ENCODE assay signal across 12 mouse cellular contexts in genomic region chr15:83691901-83692361, GRCm38 (mm10). TPM values are rescaled to one million over a fixed set of nuclear protein-coding genes. Genes with fewer than 3 reads are reported as not detected.
A peak's percentile ranks its signal among the peaks of the same experiment; 100 is the strongest.
DNase-seq lines count a peak whose midpoint lies in the region; ATAC-seq and TF ChIP-seq lines count a peak whose summit lies in the region.
"Had no signal": no experiment of that assay in that cellular context is flagged by ENCODE, and none has a peak within 500 bp of the region (broad histone marks: within the 10 kb centered on the region; RNA-seq: fewer than 3 reads in every experiment).

No protein-coding gene starts in this region.

- H3K4me1 ChIP-seq in intestine, embryonic 15.5 days (replicated peaks): peaks cover 22% of the 10 kb centered on the region
- H3K4me1 ChIP-seq in intestine, postnatal 0 days (replicated peaks; ENCODE audit: control insufficient read depth, insufficient read depth, low read length): no peaks in the 10 kb centered on the region
- H3K4me1 ChIP-seq in heart, adult 2 months (ENCODE audit: control insufficient read depth, insufficient read depth, low read length): no peaks in the 10 kb centered on the region; the same call in none of the 2 replicates
- peaks cover 23% of the 10 kb centered on the region for H3K4me1 ChIP-seq in limb, embryonic 11.5 days (ENCODE audit: control insufficient read depth, insufficient read depth, low read length)

- no peak overlapping the region for H3K4me2 ChIP-seq in intestine, embryonic 15.5 days (replicated peaks)
- no peak overlapping the region for H3K4me2 ChIP-seq in intestine, postnatal 0 days (replicated peaks; ENCODE audit: low read depth)
- no peak overlapping the region for H3K4me2 ChIP-seq in limb, embryonic 11.5 days (ENCODE audit: low read depth, severe bottlenecking)
- H3K4me2 ChIP-seq: hindbrain, embryonic 15.5 days had no signal

- H3K9ac ChIP-seq in intestine, embryonic 15.5 days: no peak overlapping the region
- no peak overlapping the region for H3K9ac ChIP-seq in intestine, postnatal 0 days (ENCODE audit: low read depth, low read length)
- H3K9ac ChIP-seq in heart, adult 2 months (ENCODE audit: low read depth, low read length): no peak overlapping the region
- H3K9ac ChIP-seq in limb, embryonic 11.5 days (ENCODE audit: low read length): no peak overlapping the region
- H3K9ac ChIP-seq: hindbrain, embryonic 15.5 days had no signal

- 0 out of 2 replicates have a peak overlapping the region, but pooled peaks have one; percentile 7 for H3K27ac ChIP-seq in intestine, embryonic 15.5 days
- H3K27ac ChIP-seq in intestine, postnatal 0 days (ENCODE audit: low read depth, low read length): no peak overlapping the region
- H3K27ac ChIP-seq in heart, adult 2 months: no peak overlapping the region
- H3K27ac ChIP-seq in limb, embryonic 11.5 days (replicated peaks; ENCODE audit: low read depth, low read length): 0 out of 2 replicates have a peak overlapping the region, but pooled peaks have one; percentile 32
- H3K27ac ChIP-seq: hindbrain, embryonic 15.5 days had no signal

- 0 out of 2 replicates have a peak, but pooled peaks cover 3% of the 10 kb centered on the region for H3K27me3 ChIP-seq in intestine, embryonic 15.5 days (replicated peaks)
- no peaks in the 10 kb centered on the region for H3K27me3 ChIP-seq in intestine, postnatal 0 days (replicated peaks; ENCODE audit: control insufficient read depth, insufficient read depth, low read length)
- no peaks in the 10 kb centered on the region for H3K27me3 ChIP-seq in heart, adult 2 months (ENCODE audit: control insufficient read depth, insufficient read depth, low read length)
- H3K27me3 ChIP-seq in limb, embryonic 11.5 days (ENCODE audit: control insufficient read depth, insufficient read depth, low read length): no peaks in the 10 kb centered on the region
- H3K27me3 ChIP-seq: hindbrain, embryonic 15.5 days had no signal

- no peak for TF ChIP-seq POLR2A in brain, embryonic 14.5 days (IDR thresholded peaks at IDR 0.05; ENCODE audit: borderline replicate concordance, extremely low read depth, insufficient read depth, insufficient read length, poor library complexity, severe bottlenecking)
- TF ChIP-seq POLR2A in heart, adult 2 months (IDR thresholded peaks at IDR 0.05; ENCODE audit: insufficient read depth, low read depth, low read length): no peak

- no peak for TF ChIP-seq CTCF in intestine, postnatal 0 days (IDR thresholded peaks at IDR 0.05; ENCODE audit: low read depth)
- no peak for TF ChIP-seq CTCF in brain, embryonic 14.5 days (IDR thresholded peaks at IDR 0.05; ENCODE audit: borderline replicate concordance, extremely low read depth, insufficient read depth, insufficient read length)
- TF ChIP-seq CTCF in heart, adult 2 months (IDR thresholded peaks at IDR 0.05): no peak

- no peaks in the 10 kb centered on the region for H3K79me2 ChIP-seq in heart, adult 2 months (replicated peaks; ENCODE audit: control insufficient read depth, insufficient read depth, low read length)

- peak; percentile 40 for DNase-seq in brain, embryonic 14.5 days (ENCODE audit: low read depth)
- DNase-seq in heart, adult 2 months: peak; percentile 30 to 40
- DNase-seq in limb, embryonic 11.5 days (ENCODE audit: low spot score): no peak
- DNase-seq in thymus, postnatal 4 days: no peak
- DNase-seq in yolk sac, embryonic 10.5 days (ENCODE audit: low spot score): no peak
- no peak for DNase-seq in layer of hippocampus, adult 9-10 months (ENCODE audit: low spot score)
- DNase-seq: cerebellum, adult 8-10 months; thymus, adult 18-20 months had no signal

- no peak overlapping the region for H3K4me3 ChIP-seq in intestine, embryonic 15.5 days (replicated peaks)
- H3K4me3 ChIP-seq in intestine, postnatal 0 days (ENCODE audit: low read depth, low read length): no peak overlapping the region
- H3K4me3 ChIP-seq in heart, adult 2 months: no peak overlapping the region
- no peak overlapping the region for H3K4me3 ChIP-seq in limb, embryonic 11.5 days (ENCODE audit: low read depth, low read length)
- H3K4me3 ChIP-seq: hindbrain, embryonic 15.5 days had no signal

- no peaks in the 10 kb centered on the region for H3K36me3 ChIP-seq in intestine, embryonic 15.5 days
- H3K36me3 ChIP-seq in intestine, postnatal 0 days (ENCODE audit: control insufficient read depth, insufficient read depth): no peaks in the 10 kb centered on the region
- no peaks in the 10 kb centered on the region for H3K36me3 ChIP-seq in heart, adult 2 months (ENCODE audit: control insufficient read depth, insufficient read depth, low read length)
- H3K36me3 ChIP-seq in limb, embryonic 11.5 days (ENCODE audit: control insufficient read depth, insufficient read depth, low read length): no peaks in the 10 kb centered on the region; the same call in 1 of the 2 replicates
- H3K36me3 ChIP-seq: hindbrain, embryonic 15.5 days had no signal

- TF ChIP-seq EP300 in heart, adult 2 months (IDR thresholded peaks at IDR 0.05; ENCODE audit: insufficient read depth, low read depth, low read length): no peak

- ATAC-seq in intestine, embryonic 15.5 days: peak; percentile 54; the same call in 1 of the 2 replicates
- no peak for ATAC-seq in intestine, postnatal 0 days
- no peak for ATAC-seq in limb, embryonic 11.5 days (ENCODE audit: insufficient number of reproducible peaks, low FRiP score, low TSS enrichment, low read depth)

- H3K9me3 ChIP-seq in intestine, embryonic 15.5 days: no peaks in the 10 kb centered on the region
- 0 out of 2 replicates have a peak, but pooled peaks cover 4% of the 10 kb centered on the region for H3K9me3 ChIP-seq in intestine, postnatal 0 days (ENCODE audit: control insufficient read depth)
- H3K9me3 ChIP-seq in limb, embryonic 11.5 days (ENCODE audit: control insufficient read depth, low read length): no peaks in the 10 kb centered on the region
- H3K9me3 ChIP-seq: hindbrain, embryonic 15.5 days had no signal

- intact Hi-C loops in heart, adult 2 months (cut with DNase I): no loop called here

- 43% methylated on average over 8 of the region's 8 CpGs for WGBS in intestine, embryonic 15.5 days
- 53% methylated on average over 8 of the region's 8 CpGs for WGBS in intestine, postnatal 0 days
- 38% methylated on average over 8 of the region's 8 CpGs for WGBS in heart, adult 2 months
- WGBS in limb, embryonic 11.5 days: 25% methylated on average over 8 of the region's 8 CpGs

RNA-seq across cellular contexts. Expression of gene Scube1, which starts 32.9 kb away (rescaled TPM):
- 4.3 and 4.5 TPM in 2 replicates for polyA plus RNA-seq in intestine, embryonic 15.5 days (2015; fragmentation: Nextera tagmentation; extraction: Ambion mirVana)
- polyA plus RNA-seq in intestine, postnatal 0 days (2015; fragmentation: Nextera tagmentation; extraction: Ambion mirVana): 2.5 and 2.7 TPM in 2 replicates
- 15.1 and 24.7 TPM in 2 replicates for polyA plus RNA-seq in brain, embryonic 14.5 days (2012; rRNA removed)
- 1 to 10 TPM in 1 of 2 experiments, under 1 TPM in 1; 0.65 to 1.3 TPM for total RNA-seq in heart, adult 2 months (2021)
- polyA plus RNA-seq in heart, adult 2 months (2012; rRNA removed): 2.2 and 3.0 TPM in 2 replicates
- 62.3 and 70.9 TPM in 2 replicates for polyA plus RNA-seq in limb, embryonic 11.5 days (2014; fragmentation: Nextera tagmentation; extraction: Ambion mirVana)
- total RNA-seq: CH12.LX had no signal

Comparison
In these comparisons a context has a peak if more than half of its experiments do, and no peak if none do; other contexts are left out.
1. H3K27ac ChIP-seq: peak in intestine, embryonic 15.5 days (single experiment) and limb, embryonic 11.5 days (single experiment); none in intestine, postnatal 0 days (single experiment) and heart, adult 2 months (single experiment).
2. DNase-seq: peak in brain, embryonic 14.5 days (single experiment) and heart, adult 2 months (2 of 2); none in limb, embryonic 11.5 days (single experiment), thymus, postnatal 4 days (single experiment), yolk sac, embryonic 10.5 days (single experiment) and layer of hippocampus, adult 9-10 months (single experiment).